Comparison of ENCODE assay signal across 8 mouse cellular contexts in the genomic region with DNA sequence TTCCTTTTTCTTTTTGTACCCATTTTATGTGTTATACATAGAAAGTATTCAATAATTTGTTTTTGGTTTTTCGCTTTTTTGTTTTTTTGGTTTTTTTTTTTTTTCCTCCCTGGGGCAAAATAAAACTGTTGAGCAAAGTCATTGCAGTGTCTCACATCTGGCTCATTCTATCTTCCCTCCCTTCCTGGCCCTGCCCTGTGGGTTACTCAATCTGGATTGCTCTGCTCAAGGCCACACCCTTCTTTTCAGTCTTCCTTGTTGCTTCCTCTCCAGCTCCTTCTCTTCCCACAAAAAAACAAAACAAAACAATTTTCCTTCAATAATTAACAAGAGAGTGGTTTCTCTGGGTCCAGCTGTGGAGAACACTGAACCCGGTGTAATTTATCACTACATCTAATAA.
"Had no signal": no experiment of that assay in that cellular context is flagged by ENCODE, and none has a peak within 500 bp of the region (broad histone marks: within the 10 kb centered on the region; RNA-seq: fewer than 3 reads in every experiment).

No protein-coding gene starts in this region.

- DNase-seq: liver; liver, embryonic 13.5 days; liver, postnatal 0 days; thymus, postnatal 4 days had no signal

- H3K27ac ChIP-seq: limb, embryonic 12.5 days; liver, embryonic 13.5 days; midbrain, embryonic 10.5 days; neural tube, embryonic 15.5 days had no signal

- H3K4me3 ChIP-seq: limb, embryonic 12.5 days; liver, embryonic 13.5 days; midbrain, embryonic 10.5 days; myocyte; neural tube, embryonic 15.5 days had no signal
